Mouse (Mus musculus): ENCODE measurements around the gene Med21. TPM values are rescaled to one million over a fixed set of nuclear protein-coding genes. Genes with fewer than 3 reads are reported as not detected.

Med21 gene
- total RNA-seq, 1 experiment from 2014 or later: 70.3 TPM

- no peak for DNase-seq
Observed at GRCm38 (mm10) chr6:146640068-146640965, 2.0 kb upstream of the Med21 start.

GRCm38 (mm10) chr6:146640991-146641390 lies 1.4 kb upstream of the Med21 start:
- no peak for DNase-seq

DNA sequence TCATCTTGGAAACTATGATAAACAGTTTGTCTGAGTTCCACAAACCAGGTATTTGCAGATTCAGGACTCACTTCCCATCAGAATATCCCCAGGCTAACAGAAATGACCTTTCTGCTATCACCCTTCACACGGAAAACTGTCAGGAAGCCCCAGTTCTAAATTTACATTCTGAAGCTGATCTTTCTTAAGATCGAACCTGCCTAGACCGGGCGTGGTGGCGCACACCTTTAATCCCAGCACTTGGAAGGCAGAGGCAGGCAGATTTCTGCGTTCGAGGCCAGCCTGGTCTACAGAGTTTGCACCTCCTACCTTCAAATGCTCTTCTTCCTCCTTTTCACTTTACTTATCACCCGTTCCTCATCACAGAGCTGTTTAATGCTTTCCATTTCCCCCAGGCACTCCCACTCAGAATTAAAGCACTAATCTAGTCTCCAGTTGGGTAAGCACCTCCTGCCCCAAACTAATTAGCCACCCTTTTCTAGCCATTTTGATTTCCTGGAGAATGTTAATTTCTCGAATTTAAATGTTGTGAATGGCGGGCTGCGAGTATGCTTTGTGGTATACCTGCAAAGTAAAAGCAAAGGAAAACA lies 631 bp upstream of the Med21 start:
- no peak for DNase-seq

GRCm38 (mm10) chr6:146643184-146643570 lies 830 bp downstream of the Med21 start:
- no peak for DNase-seq

- no peak for DNase-seq
Observed at GRCm38 (mm10) chr6:146650013-146650412, 7.7 kb downstream of the Med21 start.

GRCm38 (mm10) chr6:146651431-146651830 lies 9.1 kb downstream of the Med21 start:
- DNase-seq: no peak

- DNase-seq: no peak
Observed at GRCm38 (mm10) chr6:146653197-146653596, 10.8 kb downstream of the Med21 start.

- no peak for DNase-seq
Observed at GRCm38 (mm10) chr6:146660591-146660990, 18.2 kb downstream of the Med21 start.

GRCm38 (mm10) chr6:146661655-146662054 lies 19.3 kb downstream of the Med21 start:
- DNase-seq: no peak

GRCm38 (mm10) chr6:146662679-146663078 lies 20.3 kb downstream of the Med21 start:
- peak; percentile 47 for DNase-seq

GRCm38 (mm10) chr6:146664116-146664515 lies 21.8 kb downstream of the Med21 start:
- peak; percentile 67 for DNase-seq

GRCm38 (mm10) chr6:146664917-146665316 lies 22.6 kb downstream of the Med21 start:
- no peak for DNase-seq

DNA sequence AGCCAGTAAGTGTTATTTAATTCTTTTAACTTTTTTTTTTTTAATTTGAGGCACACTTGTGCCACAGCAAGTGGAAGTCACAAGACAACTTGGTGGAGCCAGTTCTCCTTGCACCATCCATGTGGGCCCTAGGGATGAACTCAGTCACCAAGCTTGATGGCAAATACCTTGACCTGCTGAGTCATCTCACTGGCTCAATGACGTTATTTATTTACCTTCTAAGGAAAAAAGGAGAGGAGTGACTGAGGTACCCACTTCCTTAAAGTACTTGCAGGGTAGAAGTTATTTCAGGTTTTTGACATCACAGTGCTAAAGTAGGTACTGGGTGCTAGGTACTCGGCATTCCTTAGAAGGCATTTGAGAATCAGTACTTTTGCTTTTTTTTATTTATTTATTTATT lies 23.1 kb downstream of the Med21 start:
- no peak for DNase-seq

DNA sequence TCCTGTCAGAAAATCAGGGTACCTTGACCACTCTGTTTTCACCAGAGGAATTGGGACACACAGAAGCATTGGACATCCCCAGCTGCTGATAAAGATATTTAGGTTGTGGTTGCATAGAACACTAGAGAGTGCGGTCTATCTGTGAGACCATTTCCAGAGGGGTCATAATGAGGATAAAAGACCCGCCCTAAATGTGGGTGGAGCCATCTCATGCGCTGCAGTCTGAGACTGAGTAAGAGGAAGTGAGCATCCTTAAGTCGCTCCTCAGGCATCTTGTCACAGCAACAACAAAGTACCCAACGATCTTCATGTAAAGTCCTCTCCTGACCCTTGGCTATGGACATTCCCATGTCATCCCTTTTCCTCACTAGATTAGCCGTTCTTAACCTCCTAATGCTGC lies 24.5 kb downstream of the Med21 start:
- DNase-seq: no peak

- DNase-seq: no peak
Observed at GRCm38 (mm10) chr6:146668606-146669005, 26.3 kb downstream of the Med21 start.

DNA sequence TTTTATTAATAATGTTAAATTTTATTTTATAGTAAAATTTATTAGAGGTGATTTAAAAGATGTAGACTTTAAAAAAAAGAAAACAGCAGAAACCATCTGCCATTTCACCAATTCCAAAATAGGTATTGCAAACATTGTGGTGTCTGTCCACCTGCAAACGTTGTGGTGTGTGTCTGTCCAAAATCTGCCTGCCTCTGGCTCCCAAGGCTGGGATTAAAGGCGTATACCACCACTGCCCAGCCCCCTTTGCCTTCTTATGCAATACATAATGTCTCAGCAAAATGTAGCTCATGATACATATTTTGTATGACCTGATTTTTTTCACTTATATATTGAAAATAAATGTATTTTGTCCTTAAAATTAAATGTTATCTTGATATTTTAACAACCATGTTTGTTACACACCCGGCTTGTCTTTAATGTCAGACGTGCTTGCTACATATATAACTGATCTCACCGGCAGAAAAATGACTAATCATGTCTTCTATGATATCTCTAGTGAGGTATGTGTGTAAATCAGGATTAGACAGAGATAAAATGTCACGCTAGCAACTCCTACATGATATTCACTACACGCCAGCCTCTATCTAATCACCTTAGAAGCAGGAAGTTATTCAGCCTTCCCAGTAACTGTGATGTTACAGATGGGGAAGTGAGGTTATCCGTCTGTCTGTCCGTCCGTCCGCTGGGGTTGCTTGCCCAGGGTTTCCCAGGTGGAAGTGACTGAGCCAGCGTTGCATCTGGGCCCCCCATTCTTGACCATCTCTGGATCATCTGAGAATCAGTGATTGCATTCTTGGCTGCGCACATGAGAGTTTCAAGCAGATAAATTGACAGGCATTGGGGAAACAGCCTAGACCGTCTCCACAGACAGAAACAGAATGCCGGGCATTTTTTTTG lies 28.9 kb downstream of the Med21 start:
- no peak for DNase-seq

DNA sequence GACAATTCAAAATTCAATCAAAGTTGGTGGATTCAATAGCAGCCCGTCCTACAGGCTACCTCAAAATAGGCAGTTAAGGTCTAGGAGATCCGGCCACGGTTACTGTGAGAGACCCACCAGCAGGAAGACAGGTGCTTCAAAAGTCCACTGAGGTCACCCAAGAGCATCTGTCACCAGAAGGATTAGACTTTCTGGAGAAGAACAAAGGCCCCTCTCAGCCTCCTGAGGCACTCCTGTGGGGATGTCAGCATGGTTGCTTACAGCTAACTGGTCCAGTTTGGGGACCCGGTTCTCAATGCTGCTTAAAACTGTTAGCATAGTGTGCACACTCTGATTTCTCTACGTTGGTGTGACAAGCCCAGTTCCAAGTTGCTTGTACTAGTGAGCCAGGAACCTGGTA lies 29.8 kb downstream of the Med21 start:
- DNase-seq: no peak

- DNase-seq: no peak
Observed at GRCm38 (mm10) chr6:146673696-146674095, 31.3 kb downstream of the Med21 start.

DNA sequence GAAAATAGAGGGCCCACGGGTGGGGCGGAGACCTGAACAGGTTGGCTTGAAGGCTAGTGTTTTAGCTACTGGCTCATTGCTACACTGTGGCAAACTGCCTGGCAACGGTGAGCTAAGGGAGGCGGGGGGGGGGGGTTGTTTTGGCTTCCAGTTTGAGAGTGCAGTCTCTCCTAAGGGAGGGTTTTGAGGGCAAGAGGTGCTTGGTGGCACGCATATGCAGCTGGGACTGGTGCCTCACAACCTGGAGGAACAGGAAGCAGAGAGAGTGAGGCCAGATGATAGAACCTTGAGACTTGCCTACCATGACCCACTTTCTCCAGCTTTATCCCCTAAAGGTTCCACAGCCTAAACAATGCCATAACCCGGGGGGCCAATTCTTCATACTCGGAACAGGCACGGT lies 32.1 kb downstream of the Med21 start:
- no peak for DNase-seq

DNA sequence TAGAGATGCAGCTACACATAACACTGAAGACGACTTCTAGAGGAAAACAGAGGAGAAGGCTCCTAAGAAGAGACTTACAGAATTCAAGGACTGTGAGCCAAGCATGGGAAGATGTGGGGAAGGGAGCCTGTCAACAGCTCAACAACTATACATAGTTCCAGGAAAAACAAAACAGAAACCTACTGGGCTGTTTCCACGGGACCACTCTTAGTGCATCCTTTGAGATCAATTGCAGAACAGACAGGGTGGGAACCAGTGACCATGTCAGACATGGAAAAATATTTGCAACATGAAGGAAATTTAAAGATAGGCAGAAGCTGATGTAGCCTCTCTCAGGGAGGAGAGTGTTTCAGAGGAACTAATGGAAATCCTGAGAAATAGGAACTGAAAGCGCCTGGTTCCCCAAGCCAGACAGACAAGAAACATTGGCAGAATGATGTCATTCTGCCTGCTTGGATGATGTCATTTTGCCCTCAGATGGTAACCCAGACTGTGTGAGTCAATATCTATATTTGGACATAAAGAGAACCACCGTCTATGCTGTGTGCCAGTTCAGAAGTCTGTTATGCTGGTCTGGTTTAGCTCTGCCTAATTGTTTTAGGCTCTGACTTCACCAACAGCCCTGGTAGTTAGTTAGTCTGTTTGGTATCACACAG lies 32.7 kb downstream of the Med21 start:
- no peak for DNase-seq

DNA sequence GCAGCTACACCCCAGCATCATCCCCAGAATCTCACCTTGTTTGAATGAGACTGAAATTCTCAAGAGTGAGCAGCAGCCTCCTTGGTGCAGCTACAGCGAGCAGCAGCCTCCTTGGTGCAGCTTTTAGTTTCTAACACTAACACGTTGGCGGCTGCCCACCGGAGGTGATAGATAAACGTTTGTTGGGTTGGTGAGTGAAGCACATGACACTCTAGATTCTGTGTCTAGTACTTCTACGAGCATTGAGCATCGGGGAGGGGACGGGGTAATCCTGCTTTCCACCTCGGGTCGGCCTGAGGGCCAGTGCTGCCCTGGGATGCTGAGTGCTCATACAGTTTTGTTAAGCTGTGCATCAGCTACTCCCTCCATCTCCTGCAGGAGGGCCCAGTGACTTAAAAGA lies 34.6 kb downstream of the Med21 start:
- DNase-seq: no peak
